Mouse (Mus musculus) heart, embryonic 11.5 days (tissue): Measurements from ENCODE around the gene Col5a2. TPM values are rescaled to one million over a fixed set of nuclear protein-coding genes. Genes with fewer than 3 reads are reported as not detected.
A peak's percentile ranks its signal among the peaks of the same experiment; 100 is the strongest.
"Not testable (repeated sequence)": the region's sequence is repeated elsewhere in the genome, so short reads cannot be mapped to it uniquely, and the experiment has no call there.

Source experiments
- ATAC-seq: fragments of 200-750 bp; cut with Nextera tagmentation; replicated peaks from 2 replicates; pipeline ENCODE4 v1.8.0; 2017; ENCODE audit warnings: moderate library complexity; ENCODE audit not compliant: insufficient number of reproducible peaks, low FRiP score, low TSS enrichment
- H3K27ac ChIP-seq: fragments of 300-500 bp; sonication (generic); 2 replicates; pipeline ENCODE4 v1.5.1; 2014; ENCODE audit warnings: mild to moderate bottlenecking, low read depth, low read length
- H3K27me3 ChIP-seq: fragments of 300-500 bp; sonication (generic); 2 replicates; pipeline ENCODE4 v1.6.1; 2014; ENCODE audit warnings: mild to moderate bottlenecking, low read length, mixed read lengths; ENCODE audit not compliant: control insufficient read depth, insufficient read depth
- H3K36me3 ChIP-seq: fragments of 300-500 bp; sonication (generic); 2 replicates; pipeline ENCODE4 v1.6.1; 2014; ENCODE audit warnings: mild to moderate bottlenecking, low read length, moderate library complexity, mixed read lengths; ENCODE audit not compliant: control insufficient read depth, insufficient read depth
- H3K4me1 ChIP-seq: fragments of 300-500 bp; sonication (generic); 2 replicates; pipeline ENCODE4 v1.6.1; 2014; ENCODE audit warnings: low read length; ENCODE audit not compliant: control insufficient read depth, insufficient read depth
- H3K4me2 ChIP-seq: fragments of 300-500 bp; sonication (generic); 2 replicates; pipeline ENCODE4 v1.6.1; 2014; ENCODE audit warnings: mild to moderate bottlenecking, moderate library complexity
- H3K4me3 ChIP-seq: fragments of 300-500 bp; sonication (generic); 2 replicates; pipeline ENCODE4 v1.5.1; 2014; ENCODE audit warnings: low read depth, low read length
- H3K9ac ChIP-seq: fragments of 300-500 bp; sonication (generic); 2 replicates; pipeline ENCODE4 v1.6.1; 2014; ENCODE audit warnings: mild to moderate bottlenecking, low read depth, low read length, moderate library complexity
- H3K9me3 ChIP-seq: fragments of 300-500 bp; sonication (generic); replicated peaks from 2 replicates; pipeline ENCODE4 v1.6.1; 2016; ENCODE audit warnings: low read length; ENCODE audit not compliant: control insufficient read depth
- WGBS: fragments of 180-500 bp; shearing (Covaris S2); extraction: QIAGEN DNeasy Blood & Tissue Kit; methylation state at CpG from one replicate; pipeline ENCODE4 v1.1.7; 2014; ENCODE audit not compliant: insufficient replicate concordance; 5-methylcytosine and 5-hydroxymethylcytosine counted together
- polyA plus RNA-seq: library from polyadenylated mRNA; unstranded; fragments of >200 nt; fragmentation: Nextera tagmentation; extraction: Ambion mirVana; gene quantifications from 2 replicates; pipeline ENCODE4 v1.2.1, GENCODE M21; 2014

The Col5a2 gene
- polyA plus RNA-seq, result 32.3 and 39.4 TPM in 2 replicates

DNA sequence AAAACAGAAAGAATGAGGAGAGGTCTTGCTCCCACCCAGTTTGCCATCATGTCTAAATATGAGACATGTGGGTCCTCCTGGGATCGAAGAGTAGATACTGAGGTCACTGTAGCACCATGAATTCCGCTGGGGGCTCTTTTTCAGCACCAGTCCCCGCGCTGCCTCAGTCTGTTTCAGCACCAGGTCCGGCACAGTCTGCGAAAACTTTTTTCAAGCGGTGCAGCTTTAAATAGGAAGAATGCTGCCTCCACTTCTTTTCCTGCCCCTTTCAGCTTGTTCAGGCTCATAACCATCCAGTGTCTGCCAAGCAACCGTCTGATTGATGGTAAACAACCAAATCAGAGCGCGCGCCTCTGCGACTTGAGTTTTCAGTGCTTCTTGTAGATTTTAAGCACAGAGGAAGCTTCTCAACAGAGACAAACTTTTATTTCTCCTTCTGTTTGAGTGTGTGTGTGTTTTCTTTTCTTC lies at the start of gene Col5a2:
TSS of gene Col5a2 (minus strand) at position 418 of the 468 bp plus-strand sequence.
- no peaks in the 10 kb centered on the region for H3K9me3 ChIP-seq
- no peaks in the 10 kb centered on the region for H3K27me3 ChIP-seq
- 26% methylated on average over 12 of the region's 12 CpGs for WGBS
- H3K36me3 ChIP-seq, result no peaks in the 10 kb centered on the region
- peak within 1 kb of the TSS; percentile 62 for H3K4me3 ChIP-seq
- peak within 1 kb of the TSS; percentile 91 for H3K27ac ChIP-seq
- 0 out of 2 replicates have a peak, but pooled peaks have one; percentile 63 for ATAC-seq
- no peaks in the 10 kb centered on the region for H3K4me1 ChIP-seq
- H3K9ac ChIP-seq, result peak within 1 kb of the TSS; percentile 78
- peak within 1 kb of the TSS; percentile 66 for H3K4me2 ChIP-seq

DNA sequence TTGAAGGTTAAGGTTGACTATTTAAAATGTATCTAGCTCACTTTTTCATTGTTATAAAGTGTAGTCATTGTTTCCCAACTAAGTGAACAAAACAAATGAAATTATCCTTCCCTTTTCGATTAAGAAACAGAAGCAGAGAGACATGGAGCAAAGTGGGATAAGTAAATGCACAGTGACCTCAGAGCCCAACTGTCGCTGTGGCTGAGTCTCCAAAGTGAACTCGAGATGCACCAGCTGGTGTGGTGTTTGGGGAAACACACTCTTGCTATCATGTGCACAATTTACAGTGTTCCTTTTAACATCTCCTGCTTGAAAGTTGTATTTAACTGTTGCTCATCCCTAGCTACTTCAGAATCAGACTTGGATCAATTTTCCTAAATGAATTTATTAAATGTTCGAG lies 47.4 kb upstream of the Col5a2 start:
- no peak overlapping the region for H3K9ac ChIP-seq
- no peak overlapping the region for H3K27ac ChIP-seq
- H3K27me3 ChIP-seq, result no peaks in the 10 kb centered on the region
- no peaks in the 10 kb centered on the region for H3K9me3 ChIP-seq
- no peak overlapping the region for H3K4me3 ChIP-seq
- no peak overlapping the region for H3K4me2 ChIP-seq
- H3K4me1 ChIP-seq, result no peaks in the 10 kb centered on the region
- no peaks in the 10 kb centered on the region for H3K36me3 ChIP-seq
- 72% methylated on average over 4 of the region's 4 CpGs for WGBS
- ATAC-seq, result no peak

DNA sequence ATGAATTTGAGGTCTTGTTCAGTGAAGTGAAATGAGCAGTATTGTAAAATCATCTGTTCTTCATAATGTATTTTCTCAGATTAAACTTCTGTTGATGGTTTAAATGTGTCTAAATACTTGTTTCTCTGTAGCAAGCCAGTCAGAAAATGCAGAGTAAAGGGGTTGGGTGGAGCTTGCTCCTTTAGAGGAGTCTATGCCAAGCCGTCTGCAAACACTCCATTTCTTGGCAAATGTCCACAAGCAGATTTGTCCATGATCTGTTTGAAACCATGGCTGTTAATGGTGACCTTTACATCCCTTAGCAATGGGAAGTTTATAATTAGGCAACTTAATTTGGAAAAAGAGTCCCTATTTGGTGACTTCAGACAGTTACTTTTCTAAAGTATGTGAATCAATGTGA lies 38.8 kb upstream of the Col5a2 start:
- WGBS, result 54% methylated on average over 1 of the region's 1 CpGs
- H3K27me3 ChIP-seq, result no peaks in the 10 kb centered on the region
- no peak for ATAC-seq
- no peaks in the 10 kb centered on the region for H3K9me3 ChIP-seq
- no peak overlapping the region for H3K4me3 ChIP-seq
- H3K4me1 ChIP-seq, result no peaks in the 10 kb centered on the region
- H3K36me3 ChIP-seq, result no peaks in the 10 kb centered on the region
- no peak overlapping the region for H3K27ac ChIP-seq
- no peak overlapping the region for H3K4me2 ChIP-seq
- no peak overlapping the region for H3K9ac ChIP-seq

DNA sequence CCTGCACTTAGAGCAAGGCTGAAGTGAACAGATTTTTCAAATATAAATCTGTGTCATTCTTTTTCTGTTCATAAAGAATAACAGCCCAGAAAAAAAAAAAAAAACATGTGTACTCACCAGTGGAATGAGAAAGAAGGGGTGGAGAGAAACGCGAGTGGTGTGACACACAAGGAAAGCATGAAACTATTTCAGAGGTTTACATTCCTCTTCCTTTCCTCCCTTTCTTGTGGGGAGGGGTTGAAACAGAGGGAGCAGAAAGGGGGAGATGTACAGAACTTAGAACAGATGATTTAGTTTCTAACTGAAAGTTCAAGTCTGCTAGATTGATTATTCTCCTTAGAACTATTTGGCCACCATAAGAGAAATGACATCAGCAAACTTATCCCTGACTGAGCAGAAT lies 38.1 kb upstream of the Col5a2 start:
- Histone ChIP-seq H3K4me2 (no peak overlapping the region), H3K4me1 (no peaks in the 10 kb centered on the region), H3K36me3 (no peaks in the 10 kb centered on the region), H3K9ac (no peak overlapping the region), H3K27me3 (no peaks in the 10 kb centered on the region), H3K27ac (no peak overlapping the region), H3K9me3 (no peaks in the 10 kb centered on the region), H3K4me3 (no peak overlapping the region)
- 61% methylated on average over 2 of the region's 2 CpGs for WGBS
- ATAC-seq, result no peak

DNA sequence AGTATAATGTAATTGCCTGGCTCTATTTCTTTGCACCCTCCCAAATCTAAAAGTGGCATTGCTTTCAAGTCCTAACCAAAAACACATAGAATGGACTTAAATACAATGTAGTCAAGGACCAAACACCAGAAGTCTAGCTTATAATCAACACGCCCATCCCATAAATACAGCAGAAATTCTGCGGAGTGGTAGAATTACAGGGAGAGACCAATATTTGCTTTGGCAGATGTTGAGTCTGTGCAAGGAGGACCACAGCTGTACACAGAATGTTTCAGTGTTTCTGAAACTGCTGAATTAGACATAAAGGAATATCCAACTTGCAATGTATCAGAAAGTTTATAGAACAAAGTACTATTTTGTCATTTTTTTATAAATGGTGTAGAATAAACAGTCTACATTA lies 28.4 kb upstream of the Col5a2 start:
- Histone ChIP-seq H3K4me1 (no peaks in the 10 kb centered on the region), H3K9me3 (no peaks in the 10 kb centered on the region), H3K27ac (no peak overlapping the region), H3K27me3 (no peaks in the 10 kb centered on the region), H3K4me3 (no peak overlapping the region), H3K4me2 (no peak overlapping the region), H3K36me3 (no peaks in the 10 kb centered on the region), H3K9ac (no peak overlapping the region)
- no peak for ATAC-seq
- 78% methylated on average over 2 of the region's 2 CpGs for WGBS

DNA sequence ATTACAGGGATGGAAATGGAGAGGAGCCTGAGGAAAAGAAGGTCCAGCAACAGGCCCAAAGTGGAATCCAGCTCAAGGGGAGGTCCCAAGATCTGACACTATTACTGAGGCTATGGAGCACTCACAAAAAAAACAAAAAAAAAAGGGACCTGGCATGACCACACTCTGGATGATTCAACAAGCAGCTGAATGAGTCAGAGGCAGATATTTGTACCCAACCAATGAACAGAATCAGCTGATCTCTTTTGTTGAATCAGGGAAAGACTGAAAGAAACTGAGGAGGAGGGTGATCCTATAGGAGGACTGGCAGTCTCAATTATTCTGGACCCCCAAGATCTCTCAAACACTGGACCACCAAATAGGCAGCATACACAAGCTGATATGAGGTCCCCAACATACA lies 24.4 kb upstream of the Col5a2 start:
- not testable (repeated sequence) for H3K4me3 ChIP-seq, H3K36me3 ChIP-seq, H3K4me1 ChIP-seq, ATAC-seq, H3K9me3 ChIP-seq, H3K27me3 ChIP-seq, H3K9ac ChIP-seq, H3K27ac ChIP-seq, H3K4me2 ChIP-seq

DNA sequence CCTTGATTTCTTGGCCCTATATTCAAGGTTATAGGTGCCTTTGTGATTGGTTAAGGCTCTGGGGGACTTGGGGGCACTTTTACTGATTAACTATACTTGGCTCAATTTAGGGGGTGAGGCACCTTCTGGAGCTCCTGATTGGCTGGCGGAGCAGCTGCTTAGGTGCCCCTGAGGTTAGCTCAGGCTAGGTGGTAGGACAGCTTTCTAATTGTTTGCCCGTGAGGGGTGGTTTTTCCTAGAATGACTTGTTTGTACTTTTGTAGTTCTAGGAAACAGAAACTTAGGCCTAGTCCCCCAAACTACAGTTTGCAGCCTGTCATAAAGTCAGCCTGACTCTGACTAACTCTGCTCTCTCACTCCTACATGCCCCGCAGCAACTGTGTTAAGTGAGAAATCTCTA lies 20.5 kb upstream of the Col5a2 start:
- no peak overlapping the region for H3K4me2 ChIP-seq
- no peaks in the 10 kb centered on the region for H3K27me3 ChIP-seq
- no peaks in the 10 kb centered on the region for H3K4me1 ChIP-seq
- no peak for ATAC-seq
- H3K36me3 ChIP-seq, result no peaks in the 10 kb centered on the region
- H3K27ac ChIP-seq, result no peak overlapping the region
- H3K9me3 ChIP-seq, result no peaks in the 10 kb centered on the region
- 77% methylated on average over 3 of the region's 3 CpGs for WGBS
- H3K4me3 ChIP-seq, result no peak overlapping the region
- no peak overlapping the region for H3K9ac ChIP-seq

DNA sequence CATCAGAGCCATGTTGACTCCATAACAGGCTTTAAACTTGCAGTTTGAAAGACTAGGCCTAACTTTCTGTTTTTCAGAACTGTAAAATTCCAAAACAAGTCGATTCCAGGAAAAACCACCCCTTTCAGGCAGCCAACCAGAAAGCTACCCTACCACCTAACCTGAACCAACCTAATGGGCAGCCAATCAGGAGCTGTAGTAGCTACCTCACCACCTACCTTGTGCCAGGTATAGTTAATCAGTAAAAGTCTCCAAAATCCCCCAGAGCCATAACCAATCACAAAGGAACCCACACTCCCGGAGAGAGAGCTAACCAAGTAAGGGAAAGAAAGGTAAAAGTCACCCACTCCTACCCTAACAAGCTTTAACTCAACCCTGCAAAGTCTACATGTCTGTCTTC lies 18.4 kb upstream of the Col5a2 start:
- H3K9me3 ChIP-seq, result no peaks in the 10 kb centered on the region
- H3K27ac ChIP-seq, result no peak overlapping the region
- H3K36me3 ChIP-seq, result no peaks in the 10 kb centered on the region
- no peak overlapping the region for H3K9ac ChIP-seq
- no peak overlapping the region for H3K4me3 ChIP-seq
- no peaks in the 10 kb centered on the region for H3K27me3 ChIP-seq
- no peaks in the 10 kb centered on the region for H3K4me1 ChIP-seq
- H3K4me2 ChIP-seq, result no peak overlapping the region
- whole genome bisulfite sequencing, result 76% methylated on average over 2 of the region's 2 CpGs
- ATAC-seq, result no peak

DNA sequence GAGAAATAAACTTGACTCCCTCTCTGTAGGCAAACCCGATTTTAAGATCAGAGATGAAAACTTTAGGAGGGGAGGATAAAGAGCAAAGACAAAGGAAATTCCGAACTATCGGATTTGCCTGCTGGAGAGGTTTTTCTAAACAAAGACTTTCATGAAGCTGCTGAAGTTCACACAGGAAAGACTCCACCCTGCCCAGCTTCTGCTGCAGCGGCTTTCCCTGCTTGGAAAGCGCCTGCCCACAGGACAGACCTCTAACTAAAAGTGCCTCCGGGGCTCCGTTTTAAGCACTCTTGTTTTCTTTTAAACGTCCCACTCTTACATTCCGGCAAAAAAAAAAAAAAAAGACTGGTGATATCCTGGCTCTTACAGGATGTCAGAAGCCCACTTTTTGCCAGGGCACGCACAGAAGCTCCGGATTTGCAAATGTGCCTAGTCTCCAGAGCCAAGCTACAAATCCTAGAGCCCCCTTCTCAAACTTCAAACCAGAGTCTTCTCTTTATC lies 791 bp downstream of the Col5a2 start:
- no peaks in the 10 kb centered on the region for H3K36me3 ChIP-seq

More for the DNA sequence above, 791 bp downstream of the Col5a2 start:
- Histone ChIP-seq H3K4me1 (no peaks in the 10 kb centered on the region), H3K27me3 (no peaks in the 10 kb centered on the region), H3K4me2 (peak overlapping the region; percentile 66), H3K4me3 (peak overlapping the region; percentile 62), H3K27ac (peak overlapping the region; percentile 91), H3K9ac (peak overlapping the region; percentile 78), H3K9me3 (no peaks in the 10 kb centered on the region)
- 0 out of 2 replicates have a peak, but pooled peaks have one; percentile 46 for ATAC-seq
- WGBS, result 4% methylated on average over 11 of the region's 11 CpGs
